Mouse (Mus musculus) stomach, postnatal 0 days (tissue): Measurements from ENCODE around the gene Rin1.

Experiments used
- CTCF ChIP-seq: IDR thresholded peaks from 2 replicates; pipeline ENCODE4 v1.5.1; 2016; ENCODE audit warnings: antibody characterized with exemption, low read depth, mild to moderate bottlenecking, moderate library complexity
- EP300 ChIP-seq: optimal IDR thresholded peaks from 2 replicates; pipeline ENCODE3; 2016; ENCODE audit warnings: antibody characterized with exemption

DNA sequence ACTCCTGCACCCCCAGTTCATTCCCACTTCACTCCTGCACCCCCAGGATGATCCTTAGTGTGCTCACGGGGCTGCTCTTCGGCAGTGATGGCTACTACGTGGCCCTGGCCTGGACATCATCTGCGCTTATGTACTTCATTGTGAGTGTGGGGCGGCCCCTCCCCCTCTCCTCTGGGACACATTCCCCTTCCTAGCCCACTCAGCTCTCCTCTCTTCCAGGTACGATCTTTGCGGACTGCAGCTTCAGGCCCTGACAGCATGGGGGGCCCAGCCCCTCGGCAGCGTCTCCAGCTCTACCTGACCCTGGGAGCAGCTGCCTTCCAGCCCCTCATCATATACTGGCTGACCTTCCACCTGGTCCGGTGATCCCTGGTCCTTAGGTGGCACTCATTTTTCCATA lies 41.8 kb downstream of the Rin1 start:
- TF ChIP-seq CTCF (no peak), EP300 (no peak)
